Mouse (Mus musculus): ENCODE data around the gene Map1b.

The Map1b gene

GRCm38 (mm10) chr13:99528456-99528855 lies 12.1 kb upstream of the Map1b start:
- CTCF ChIA-PET = no interaction called here

- CTCF ChIA-PET = no interaction called here
Observed at GRCm38 (mm10) chr13:99527936-99528335, 11.6 kb upstream of the Map1b start.

GRCm38 (mm10) chr13:99525491-99525890 lies 9.2 kb upstream of the Map1b start:
- CTCF ChIA-PET = no interaction called here

DNA sequence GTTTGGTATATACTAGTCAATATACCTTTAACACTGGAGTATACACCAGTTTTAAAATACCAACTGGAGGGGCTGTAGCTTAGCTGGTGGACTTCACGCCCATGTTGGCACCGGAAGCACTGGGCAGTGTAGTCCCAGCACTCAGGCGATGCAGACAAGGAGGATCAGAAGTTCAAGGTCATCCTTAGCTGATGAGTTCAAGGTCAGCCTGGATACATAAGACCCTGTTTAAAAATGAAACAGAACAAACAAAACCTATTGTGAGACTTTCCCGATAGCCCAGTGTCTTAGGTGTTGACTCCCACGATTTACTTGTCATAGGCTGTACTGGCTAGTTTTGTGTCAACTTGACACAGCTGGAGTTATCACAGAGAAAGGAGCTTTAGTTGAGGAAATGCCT lies 1.5 kb upstream of the Map1b start:
- CTCF ChIA-PET = no interaction called here

GRCm38 (mm10) chr13:99515736-99516447 lies 448 bp downstream of the Map1b start:
- CTCF ChIA-PET = no interaction called here

DNA sequence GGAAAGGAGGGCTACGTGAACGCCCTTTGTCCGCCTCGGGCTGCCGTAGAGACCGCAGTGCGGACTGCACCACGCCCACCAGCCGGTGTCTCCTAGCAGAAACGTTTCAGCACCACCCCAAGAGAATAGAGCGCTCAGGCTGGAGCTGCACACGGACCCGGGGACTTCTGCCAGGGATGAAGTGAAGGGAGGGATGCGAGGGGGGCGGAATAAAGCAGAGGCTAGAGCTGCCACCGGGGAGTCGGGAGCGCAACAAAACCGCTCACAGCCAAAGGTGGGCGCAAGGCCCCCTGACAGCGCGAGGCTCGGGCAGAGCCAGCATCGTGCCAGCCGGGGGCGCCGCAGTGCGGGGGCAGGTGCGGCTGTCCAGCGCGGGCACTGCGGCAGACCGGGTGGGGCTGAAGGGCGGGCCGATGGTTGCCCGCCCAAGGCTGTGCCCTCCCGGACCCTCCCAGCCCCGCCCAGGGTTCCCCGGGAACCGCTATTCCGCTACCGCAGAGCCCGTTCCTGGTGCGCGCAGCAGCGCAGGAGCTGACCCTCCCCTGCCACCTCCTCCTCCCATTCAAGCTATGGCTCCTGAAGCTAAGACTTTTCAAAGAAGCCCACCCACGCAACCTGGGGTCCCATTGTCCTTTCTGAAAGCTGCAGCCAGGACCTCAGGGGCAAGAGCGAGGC lies 1.3 kb downstream of the Map1b start:
- CTCF ChIA-PET = interaction anchor here (0.6 kb wide), 1 partner anchor 12 kb away, joined by 3 read pairs; no protein-coding TSS in a partner anchor

DNA sequence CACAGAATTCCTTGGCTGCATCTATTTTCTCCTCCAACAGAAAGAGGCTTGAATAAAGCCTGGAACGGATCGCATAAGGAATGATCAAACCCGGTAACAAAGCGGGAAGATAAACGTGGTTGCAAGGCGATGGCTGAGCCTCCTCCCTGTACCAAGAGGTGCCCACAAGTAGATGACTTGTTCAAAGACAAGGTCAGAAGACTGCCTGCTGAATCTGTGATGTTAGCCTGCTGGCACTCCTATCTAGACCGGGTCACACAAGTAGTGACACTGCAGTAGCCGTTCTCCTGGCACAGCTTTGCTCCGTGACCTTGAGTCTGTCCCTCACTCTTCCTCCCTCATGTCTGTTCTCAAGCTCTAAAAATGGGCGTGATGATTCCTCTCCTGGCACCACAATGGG lies 2.4 kb downstream of the Map1b start:
- CTCF ChIA-PET = interaction anchor here (0.5 to 0.7 kb wide), 2 partner anchors 13 to 113 kb away, joined by 3 to 8 read pairs; no protein-coding TSS in a partner anchor

- CTCF ChIA-PET = no interaction called here
Observed at GRCm38 (mm10) chr13:99513138-99513537, 3.2 kb downstream of the Map1b start.

- CTCF ChIA-PET = no interaction called here
Observed at GRCm38 (mm10) chr13:99509896-99510295, 6.4 kb downstream of the Map1b start.

- CTCF ChIA-PET = no interaction called here
Observed at GRCm38 (mm10) chr13:99506580-99506962, 9.8 kb downstream of the Map1b start.

GRCm38 (mm10) chr13:99505826-99506579 lies 10.3 kb downstream of the Map1b start:
- CTCF ChIA-PET = no interaction called here

- CTCF ChIA-PET = interaction anchor here (0.6 kb wide), 1 partner anchor 12 kb away, joined by 3 read pairs; no protein-coding TSS in a partner anchor
Observed at GRCm38 (mm10) chr13:99503370-99503979, 12.9 kb downstream of the Map1b start.

DNA sequence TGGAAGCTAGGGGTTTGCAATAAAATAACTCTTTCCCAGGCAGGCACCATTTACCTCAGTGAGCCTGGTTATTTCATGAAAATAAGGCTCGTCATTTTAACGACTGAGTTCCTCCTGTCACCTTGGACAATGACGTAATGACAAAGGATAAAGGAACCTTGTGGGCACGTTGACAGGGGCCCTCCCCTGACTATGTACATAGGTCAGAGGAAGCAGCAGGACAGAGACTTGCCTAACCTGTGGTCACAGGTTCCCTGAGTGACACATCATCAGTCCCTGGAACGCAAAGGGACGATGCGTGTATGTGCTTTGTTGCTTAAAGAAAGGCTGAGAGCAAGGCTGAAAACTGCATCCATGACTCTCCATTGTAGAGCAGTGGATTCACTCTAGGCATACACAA lies 13.4 kb downstream of the Map1b start:
- CTCF ChIA-PET = no interaction called here

DNA sequence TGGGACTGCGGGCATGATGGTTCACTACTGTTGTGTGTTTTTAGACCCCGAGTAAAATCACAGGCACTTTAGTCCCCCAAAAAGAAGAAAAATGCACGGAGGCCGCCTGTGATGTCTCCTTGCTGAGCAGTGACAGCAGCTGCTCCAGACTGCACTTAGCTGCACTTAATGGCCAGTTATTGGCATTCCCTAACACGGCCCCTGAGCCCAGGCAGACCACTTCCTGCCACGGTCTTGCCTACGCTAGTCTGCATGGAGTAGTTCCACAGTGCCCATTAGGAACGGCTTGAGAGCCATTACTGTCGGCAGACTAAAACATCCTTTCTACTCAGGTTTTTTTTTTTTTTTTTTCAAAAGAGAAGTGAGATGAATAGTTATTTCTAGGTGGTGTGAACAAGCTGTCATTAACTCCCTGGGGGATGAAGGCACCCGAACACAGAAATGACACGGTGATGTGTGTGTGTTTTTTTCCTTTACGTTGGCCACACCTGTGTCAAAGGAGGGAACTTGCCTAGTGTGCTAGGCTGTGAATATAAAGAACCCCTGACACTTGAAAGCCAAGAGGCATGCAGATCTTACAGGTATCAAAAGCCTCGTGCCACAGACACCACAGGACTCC lies 14.1 kb downstream of the Map1b start:
- CTCF ChIA-PET = no interaction called here

GRCm38 (mm10) chr13:99501393-99501792 lies 14.9 kb downstream of the Map1b start:
- CTCF ChIA-PET = no interaction called here

DNA sequence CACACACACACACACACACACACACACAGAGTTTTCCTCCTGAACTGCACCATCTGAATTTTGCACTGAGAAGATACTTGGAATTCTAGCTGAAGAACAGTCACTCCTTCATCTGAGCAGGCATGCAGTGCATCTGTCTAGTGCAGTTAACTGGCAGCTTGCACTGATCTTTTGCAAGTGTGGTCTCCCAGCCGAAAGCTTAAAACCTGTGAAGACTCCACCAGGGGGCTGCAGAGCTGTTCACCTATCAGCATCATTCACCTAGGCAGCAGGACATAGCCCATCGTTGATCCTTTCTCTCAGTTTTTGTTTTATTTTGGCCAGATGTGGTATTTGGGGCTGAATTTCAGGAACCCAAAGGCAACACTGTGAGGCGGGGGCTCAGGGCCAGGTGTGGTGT lies 15.7 kb downstream of the Map1b start:
- CTCF ChIA-PET = interaction anchor here (0.6 kb wide), 1 partner anchor 13 kb away, joined by 3 read pairs; no protein-coding TSS in a partner anchor

DNA sequence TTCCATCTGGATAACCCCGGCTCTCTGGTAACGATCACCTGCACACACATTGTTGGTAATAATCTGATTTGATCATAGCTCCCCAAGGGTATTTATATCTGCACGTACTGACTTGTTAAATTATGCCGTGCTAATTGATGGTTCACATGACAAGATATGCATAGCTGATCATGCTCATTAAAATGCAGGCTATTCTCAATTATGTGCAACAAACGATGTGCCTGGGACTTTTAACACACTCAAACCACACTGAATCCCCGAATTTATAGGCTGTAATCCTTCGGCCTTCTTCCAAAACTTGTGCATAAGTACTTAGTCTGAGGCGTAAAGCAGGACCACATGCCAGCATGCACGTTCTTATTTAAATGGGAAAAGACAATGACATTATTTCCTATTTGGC lies 16.6 kb downstream of the Map1b start:
- CTCF ChIA-PET = no interaction called here

- CTCF ChIA-PET = no interaction called here
Observed at GRCm38 (mm10) chr13:99496106-99496505, 20.2 kb downstream of the Map1b start.

GRCm38 (mm10) chr13:99494416-99494815 lies 21.9 kb downstream of the Map1b start:
- CTCF ChIA-PET = no interaction called here

DNA sequence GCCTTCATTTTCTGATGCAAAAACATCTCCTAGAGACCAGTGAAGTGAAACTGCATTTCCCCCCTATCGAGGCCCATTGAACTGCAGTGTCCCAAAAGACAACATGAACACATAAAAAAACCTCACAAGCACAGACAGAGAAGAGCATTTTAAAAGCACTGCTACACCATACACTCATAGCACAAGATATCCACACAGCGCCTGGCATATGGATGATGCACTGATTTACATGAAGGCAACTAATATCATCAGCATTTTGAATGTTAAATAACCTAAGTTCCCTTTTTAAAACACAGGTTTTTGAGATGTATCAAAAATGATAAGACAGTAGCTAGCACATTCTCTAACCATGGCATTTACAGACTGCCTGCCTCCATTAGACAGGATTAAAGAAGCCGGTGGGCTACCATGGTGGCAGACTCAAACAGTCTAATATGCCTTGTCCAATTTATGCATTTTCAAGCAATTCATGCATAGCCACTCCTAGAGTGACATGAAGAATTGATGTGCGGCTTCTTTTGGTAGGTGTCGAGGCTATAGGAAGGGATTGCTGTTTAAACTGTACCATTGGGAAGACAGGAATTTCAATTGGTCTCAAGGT lies 22.9 kb downstream of the Map1b start:
- CTCF ChIA-PET = no interaction called here

GRCm38 (mm10) chr13:99492619-99493303 lies 23.6 kb downstream of the Map1b start:
- CTCF ChIA-PET = no interaction called here
